Mouse (Mus musculus) midbrain, embryonic 13.5 days (tissue): ENCODE measurements around the gene Cyp2u1. TPM values are rescaled to one million over a fixed set of nuclear protein-coding genes. Genes with fewer than 3 reads are reported as not detected.

Source experiments
- ATAC-seq: fragments of 200-750 bp; cut with Nextera tagmentation; 2 replicates; pipeline ENCODE4 v1.8.0; 2017; ENCODE audit warnings: mild to moderate bottlenecking, moderate TSS enrichment, moderate library complexity
- H3K27ac ChIP-seq: fragments of 300-500 bp; sonication (generic); 2 replicates; pipeline ENCODE4 v1.5.1; 2015; ENCODE audit warnings: inconsistent platforms, mild to moderate bottlenecking, moderate library complexity
- H3K27me3 ChIP-seq: fragments of 300-500 bp; sonication (generic); 2 replicates; pipeline ENCODE4 v1.6.1; 2015; ENCODE audit warnings: mild to moderate bottlenecking, inconsistent platforms
- H3K36me3 ChIP-seq: fragments of 300-500 bp; sonication (generic); 2 replicates; pipeline ENCODE4 v1.6.1; 2015; ENCODE audit warnings: mild to moderate bottlenecking, inconsistent platforms
- H3K4me1 ChIP-seq: fragments of 300-500 bp; sonication (generic); replicated peaks from 2 replicates; pipeline ENCODE4 v1.6.1; 2015; ENCODE audit warnings: inconsistent platforms
- H3K4me2 ChIP-seq: fragments of 300-500 bp; sonication (generic); replicated peaks from 2 replicates; pipeline ENCODE4 v1.6.1; 2015; ENCODE audit warnings: moderate library complexity, mild to moderate bottlenecking, inconsistent platforms
- H3K4me3 ChIP-seq: fragments of 300-500 bp; sonication (generic); replicated peaks from 2 replicates; pipeline ENCODE4 v1.5.1; 2015; ENCODE audit warnings: mild to moderate bottlenecking, inconsistent platforms
- H3K9ac ChIP-seq: fragments of 300-500 bp; sonication (generic); replicated peaks from 2 replicates; pipeline ENCODE4 v1.6.1; 2015; ENCODE audit warnings: mild to moderate bottlenecking, inconsistent platforms
- H3K9me3 ChIP-seq: fragments of 300-500 bp; sonication (generic); 2 replicates; pipeline ENCODE4 v1.6.1; 2016; ENCODE audit warnings: mild to moderate bottlenecking, inconsistent platforms
- WGBS: fragments of 180-500 bp; shearing (Covaris S2); methylation state at CpG from one replicate; pipeline ENCODE4 v1.1.7; 2015; 5-methylcytosine and 5-hydroxymethylcytosine counted together
- polyA plus RNA-seq: library from polyadenylated mRNA; unstranded; fragments of >200 nt; fragmentation: Nextera tagmentation; extraction: Ambion mirVana; gene quantifications from 2 replicates; pipeline ENCODE4 v1.2.1, GENCODE M21; 2015

The Cyp2u1 gene
- polyA plus RNA-seq, 1 experiment from 2014 or later: 4.8 TPM

DNA sequence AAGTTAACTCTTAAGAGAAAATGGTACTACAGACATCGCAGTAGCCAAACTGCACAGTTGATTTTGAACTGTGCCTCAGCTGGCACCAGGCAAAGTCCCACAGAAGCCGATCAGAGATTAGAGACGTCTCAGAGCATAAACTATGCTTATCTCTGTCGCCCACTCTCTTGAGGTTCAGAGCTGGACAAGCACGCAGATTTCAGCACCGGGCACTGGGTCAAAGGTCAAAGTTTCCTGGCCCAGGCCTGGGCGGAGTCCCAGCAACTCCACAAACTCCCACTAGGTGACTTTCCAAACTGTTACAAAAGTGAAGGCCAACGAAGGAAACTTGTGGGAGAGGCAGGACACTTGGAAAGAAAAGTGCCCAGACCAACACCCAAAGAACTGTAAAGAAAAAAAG, 31.9 kb downstream of the Cyp2u1 start:
- peak overlapping the region; percentile 67 for H3K9ac ChIP-seq
- peak overlapping the region; percentile 89 for H3K4me2 ChIP-seq
- no peaks in the 10 kb centered on the region for H3K9me3 ChIP-seq
- peak overlapping the region; percentile 72 for H3K4me3 ChIP-seq
- H3K27me3 ChIP-seq: no peaks in the 10 kb centered on the region
- H3K27ac ChIP-seq: no peak overlapping the region
- H3K4me1 ChIP-seq: peaks cover 27% of the 10 kb centered on the region
- no peaks in the 10 kb centered on the region for H3K36me3 ChIP-seq
- ATAC-seq: peak; percentile 32; the same call in 1 of the 2 replicates
- WGBS: 5% methylated on average over 8 of the region's 8 CpGs

- 8% methylated on average over 6 of the region's 6 CpGs for WGBS
- no peaks in the 10 kb centered on the region for H3K27me3 ChIP-seq
- peak overlapping the region; percentile 89 for H3K4me2 ChIP-seq
- no peak overlapping the region for H3K9ac ChIP-seq
- H3K4me3 ChIP-seq: no peak overlapping the region
- H3K36me3 ChIP-seq: no peaks in the 10 kb centered on the region
- peaks cover 27% of the 10 kb centered on the region for H3K4me1 ChIP-seq
- no peaks in the 10 kb centered on the region for H3K9me3 ChIP-seq
- H3K27ac ChIP-seq: no peak overlapping the region
- ATAC-seq: no peak
Observed at GRCm38 (mm10) chr3:131270381-131270780, 32.6 kb downstream of the Cyp2u1 start.

DNA sequence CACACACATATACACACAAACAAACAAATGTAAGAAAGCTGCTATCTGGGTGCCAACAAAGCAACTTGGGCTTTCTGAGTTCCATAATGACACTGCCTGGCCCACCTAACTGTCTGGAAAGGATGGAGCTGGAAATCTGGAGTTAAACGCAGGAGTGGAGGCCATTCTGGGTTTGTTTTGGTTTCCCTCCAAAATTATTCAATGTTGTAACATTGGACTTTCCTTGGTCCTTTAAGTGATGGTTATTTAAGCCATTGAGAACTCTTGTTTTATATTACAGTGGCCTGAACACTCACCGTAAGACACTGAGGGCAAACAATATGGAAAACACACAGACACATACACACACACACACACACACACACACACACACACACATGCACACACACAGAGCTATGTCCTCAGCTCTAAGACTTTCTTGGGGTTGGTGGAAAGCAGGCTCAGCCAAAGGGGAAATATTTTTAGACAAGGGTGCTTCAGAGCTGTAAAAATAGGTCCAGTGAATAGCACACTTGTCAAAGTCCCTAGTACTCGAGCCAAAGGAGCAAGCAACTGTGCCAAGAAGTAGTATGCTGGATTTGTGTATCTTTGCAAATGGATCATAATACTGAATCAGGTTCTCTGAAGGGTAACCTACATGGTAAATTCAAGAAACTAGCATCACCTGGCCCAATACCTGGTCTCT, 36.5 kb downstream of the Cyp2u1 start:
- H3K27ac ChIP-seq: no peak overlapping the region
- no peak for ATAC-seq
- 91% methylated on average over 3 of the region's 3 CpGs for WGBS

DNA sequence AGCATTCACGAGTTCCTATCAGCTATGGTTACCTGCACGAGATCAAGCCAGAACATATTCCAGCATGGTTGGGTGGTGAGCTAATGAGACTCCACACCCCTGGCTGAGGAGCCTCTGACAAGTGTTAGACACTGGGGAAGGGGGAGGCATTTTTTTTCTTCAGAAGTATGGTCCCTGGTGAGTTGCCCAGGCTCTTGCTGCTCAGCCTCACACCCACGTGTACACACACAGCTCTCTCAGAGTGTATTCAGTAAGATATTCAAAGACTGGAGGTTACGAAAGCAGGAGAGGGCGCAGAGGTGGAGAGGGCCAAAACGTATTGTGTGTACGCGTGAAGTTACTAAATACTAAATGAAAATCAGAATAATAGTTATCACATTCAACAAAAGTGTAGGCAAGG, 37.5 kb downstream of the Cyp2u1 start:
- 88% methylated on average over 8 of the region's 8 CpGs for WGBS
- 0 out of 2 replicates have a peak, but pooled peaks cover 4% of the 10 kb centered on the region for H3K9me3 ChIP-seq
- ATAC-seq: no peak

More for the DNA sequence above, 36.5 kb downstream of the Cyp2u1 start:
- no peak overlapping the region for H3K4me3 ChIP-seq
- no peaks in the 10 kb centered on the region for H3K9me3 ChIP-seq
- H3K9ac ChIP-seq: no peak overlapping the region
- no peak overlapping the region for H3K4me2 ChIP-seq
- H3K27me3 ChIP-seq: no peaks in the 10 kb centered on the region
- peaks cover 19% of the 10 kb centered on the region for H3K4me1 ChIP-seq
- H3K36me3 ChIP-seq: no peaks in the 10 kb centered on the region; the same call in 1 of the 2 replicates

DNA sequence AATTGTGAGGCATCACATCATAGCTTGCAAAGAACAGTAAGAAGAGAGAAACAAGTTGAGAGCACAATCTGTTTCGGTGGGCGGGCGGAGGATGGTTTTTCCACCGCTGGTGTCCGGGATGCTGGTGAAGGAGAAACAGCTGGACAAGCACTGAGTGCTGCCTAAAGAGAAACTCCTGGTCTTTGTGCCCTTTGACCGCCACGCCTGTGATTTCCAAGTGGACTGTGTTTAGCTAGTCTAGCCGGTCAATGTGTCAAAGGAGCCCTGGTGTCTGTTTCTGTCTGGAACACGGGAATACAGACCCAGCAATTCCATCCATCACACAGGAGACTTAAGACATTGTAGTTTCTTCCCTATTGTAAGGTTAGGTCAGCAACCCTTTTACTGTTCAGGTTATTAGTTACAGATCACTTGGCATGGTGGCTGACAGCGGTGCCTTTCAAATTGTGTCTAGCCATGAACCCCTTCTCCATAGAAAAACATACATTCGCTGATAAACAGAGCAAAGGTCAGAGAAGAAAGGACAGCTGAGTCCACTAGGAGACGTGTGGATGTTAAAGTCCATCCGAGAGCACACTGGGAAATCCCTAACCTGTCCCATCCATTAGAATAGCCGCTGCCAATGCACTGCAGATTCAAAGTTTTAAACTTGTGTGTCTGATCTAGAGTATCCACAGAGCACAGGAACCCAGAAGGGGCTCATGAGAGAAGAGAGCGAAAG, 39.1 kb downstream of the Cyp2u1 start:
- no peak for ATAC-seq
- WGBS: 72% methylated on average over 15 of the region's 15 CpGs
- Histone ChIP-seq H3K4me3 (no peak overlapping the region), H3K9me3 (0 out of 2 replicates have a peak, but pooled peaks cover 4% of the 10 kb centered on the region), H3K27ac (no peak overlapping the region), H3K4me2 (no peak overlapping the region), H3K27me3 (no peaks in the 10 kb centered on the region), H3K36me3 (peaks cover 5% of the 10 kb centered on the region; the same call in 1 of the 2 replicates), H3K4me1 (no peaks in the 10 kb centered on the region), H3K9ac (no peak overlapping the region)

More for the DNA sequence above, 37.5 kb downstream of the Cyp2u1 start:
- Histone ChIP-seq H3K9ac (no peak overlapping the region), H3K36me3 (peaks cover 5% of the 10 kb centered on the region; the same call in 1 of the 2 replicates), H3K4me1 (peaks cover 9% of the 10 kb centered on the region), H3K4me2 (no peak overlapping the region), H3K27me3 (no peaks in the 10 kb centered on the region), H3K4me3 (no peak overlapping the region), H3K27ac (no peak overlapping the region)

DNA sequence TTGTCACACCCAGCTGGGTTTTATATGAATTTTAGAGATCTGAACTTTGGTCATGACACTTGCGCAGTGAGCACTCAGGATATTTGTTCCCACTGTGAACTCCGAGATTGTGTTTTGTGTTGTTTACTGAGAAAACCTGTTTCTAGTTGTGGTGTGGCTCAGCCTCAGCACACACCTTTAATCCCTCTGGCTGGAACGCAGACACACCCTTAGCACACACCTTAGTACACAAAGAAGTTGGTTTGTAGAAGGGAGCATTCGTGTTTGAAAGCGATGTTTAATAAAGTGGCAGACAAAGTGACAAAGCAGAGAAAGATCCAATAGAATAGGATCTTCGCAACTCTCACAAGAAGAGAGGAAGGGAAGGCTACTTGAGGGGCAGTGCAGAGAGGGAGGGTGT, 42.6 kb downstream of the Cyp2u1 start:
- H3K4me3 ChIP-seq: no peak overlapping the region
- no peak overlapping the region for H3K27ac ChIP-seq
- WGBS: 96% methylated on average over 6 of the region's 6 CpGs
- H3K4me1 ChIP-seq: no peaks in the 10 kb centered on the region
- H3K9ac ChIP-seq: no peak overlapping the region
- H3K9me3 ChIP-seq: 0 out of 2 replicates have a peak, but pooled peaks cover 4% of the 10 kb centered on the region
- peaks cover 5% of the 10 kb centered on the region; the same call in 1 of the 2 replicates for H3K36me3 ChIP-seq
- no peaks in the 10 kb centered on the region for H3K27me3 ChIP-seq
- no peak overlapping the region for H3K4me2 ChIP-seq
- ATAC-seq: no peak

- no peak overlapping the region for H3K4me3 ChIP-seq
- H3K4me2 ChIP-seq: no peak overlapping the region
- whole genome bisulfite sequencing: 95% methylated on average over 9 of the region's 9 CpGs
- H3K4me1 ChIP-seq: no peaks in the 10 kb centered on the region
- H3K27me3 ChIP-seq: no peaks in the 10 kb centered on the region
- no peak overlapping the region for H3K9ac ChIP-seq
- ATAC-seq: no peak
- 0 out of 2 replicates have a peak, but pooled peaks cover 4% of the 10 kb centered on the region for H3K9me3 ChIP-seq
- no peak overlapping the region for H3K27ac ChIP-seq
- peaks cover 5% of the 10 kb centered on the region; the same call in 1 of the 2 replicates for H3K36me3 ChIP-seq
Observed at GRCm38 (mm10) chr3:131259392-131259965, 43.5 kb downstream of the Cyp2u1 start.

DNA sequence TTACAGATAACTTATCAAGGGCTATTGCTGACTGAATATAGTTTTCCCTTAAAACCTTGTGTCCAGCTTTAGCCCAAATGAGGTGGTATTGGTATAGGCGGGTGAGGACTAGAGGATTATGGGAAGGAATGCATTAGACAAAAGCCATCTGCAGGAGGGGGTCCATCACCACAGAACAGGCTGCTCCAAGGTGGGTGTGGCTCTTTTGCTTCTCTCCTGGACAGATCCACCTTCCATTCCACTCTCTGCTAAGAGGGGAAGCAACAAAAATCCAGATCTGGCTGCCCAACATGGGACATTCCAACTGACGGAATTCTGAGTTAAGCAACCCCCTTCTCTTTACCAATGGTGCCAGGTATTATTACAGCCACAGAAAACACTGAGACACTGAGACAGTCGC, 44.1 kb downstream of the Cyp2u1 start:
- H3K27me3 ChIP-seq: no peaks in the 10 kb centered on the region
- no peak overlapping the region for H3K4me2 ChIP-seq
- no peak overlapping the region for H3K27ac ChIP-seq
- H3K36me3 ChIP-seq: peaks cover 5% of the 10 kb centered on the region; the same call in 1 of the 2 replicates
- 87% methylated on average over 3 of the region's 3 CpGs for WGBS
- 0 out of 2 replicates have a peak, but pooled peaks cover 4% of the 10 kb centered on the region for H3K9me3 ChIP-seq
- no peaks in the 10 kb centered on the region for H3K4me1 ChIP-seq
- H3K4me3 ChIP-seq: no peak overlapping the region
- no peak overlapping the region for H3K9ac ChIP-seq
- no peak for ATAC-seq

DNA sequence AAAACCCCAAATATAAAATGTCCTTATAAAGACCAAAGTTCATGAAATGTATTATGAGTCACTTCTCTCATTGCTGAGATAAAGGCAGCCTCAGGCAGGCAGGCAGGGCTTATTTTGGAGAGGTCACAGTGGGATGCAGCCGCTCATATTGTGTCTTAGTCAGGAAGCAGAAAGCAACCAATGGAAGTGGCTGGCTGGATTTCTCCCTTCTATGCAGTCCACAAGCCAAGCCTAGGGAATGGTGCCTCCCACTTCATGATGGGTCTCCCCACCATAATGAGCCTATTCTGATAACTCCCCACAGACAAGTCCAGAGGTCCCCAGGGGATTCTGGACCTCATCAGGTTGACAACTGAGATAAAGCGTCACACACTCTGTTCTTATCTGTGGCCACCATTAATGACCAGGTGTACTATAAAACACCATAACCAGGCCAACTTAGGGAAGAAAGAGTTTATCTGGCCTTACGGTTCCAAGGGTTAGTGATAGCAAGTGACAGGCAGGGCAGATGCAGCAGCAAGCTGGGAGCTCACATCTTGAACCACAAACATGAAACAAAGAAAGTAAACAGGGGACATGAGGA, 47.5 kb downstream of the Cyp2u1 start:
- ATAC-seq: no peak
- Histone ChIP-seq H3K9me3 (no peaks in the 10 kb centered on the region), H3K4me2 (no peak overlapping the region), H3K4me3 (no peak overlapping the region), H3K27ac (no peak overlapping the region), H3K36me3 (no peaks in the 10 kb centered on the region), H3K4me1 (no peaks in the 10 kb centered on the region), H3K9ac (no peak overlapping the region), H3K27me3 (no peaks in the 10 kb centered on the region)
- WGBS: 98% methylated on average over 3 of the region's 3 CpGs

GRCm38 (mm10) chr3:131254991-131255390, 48.0 kb downstream of the Cyp2u1 start:
- no peak for ATAC-seq
- H3K4me3 ChIP-seq: no peak overlapping the region
- 92% methylated on average over 4 of the region's 4 CpGs for WGBS
- no peaks in the 10 kb centered on the region for H3K9me3 ChIP-seq
- no peaks in the 10 kb centered on the region for H3K27me3 ChIP-seq
- H3K27ac ChIP-seq: no peak overlapping the region
- H3K36me3 ChIP-seq: no peaks in the 10 kb centered on the region
- H3K4me1 ChIP-seq: no peaks in the 10 kb centered on the region
- no peak overlapping the region for H3K4me2 ChIP-seq
- H3K9ac ChIP-seq: no peak overlapping the region

- Histone ChIP-seq H3K9me3 (no peaks in the 10 kb centered on the region), H3K9ac (no peak overlapping the region), H3K36me3 (no peaks in the 10 kb centered on the region), H3K27ac (no peak overlapping the region), H3K4me1 (no peaks in the 10 kb centered on the region), H3K4me3 (no peak overlapping the region), H3K4me2 (no peak overlapping the region), H3K27me3 (no peaks in the 10 kb centered on the region)
- 94% methylated on average over 7 of the region's 7 CpGs for WGBS
- no peak for ATAC-seq
Observed at GRCm38 (mm10) chr3:131251601-131252000, 51.4 kb downstream of the Cyp2u1 start.

DNA sequence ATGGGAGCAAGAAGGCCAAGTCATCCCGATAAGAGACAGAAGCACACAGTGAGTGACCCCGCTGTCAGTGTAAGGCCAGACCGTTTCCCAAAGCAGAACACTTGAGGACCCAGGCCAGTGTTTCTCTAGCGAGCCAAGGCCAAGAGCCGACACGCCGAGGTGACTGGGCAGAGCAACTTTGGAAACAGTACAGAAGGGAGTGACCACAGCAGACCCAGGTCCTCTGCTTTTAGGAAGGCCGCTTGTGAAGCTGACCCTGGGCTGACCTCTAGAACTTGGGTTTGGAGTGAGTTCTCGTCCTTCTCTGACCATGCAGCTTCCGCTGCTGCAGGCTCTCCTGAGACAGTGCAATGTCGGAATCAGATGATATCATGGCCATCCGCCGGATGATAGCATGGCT, 52.0 kb downstream of the Cyp2u1 start:
- no peaks in the 10 kb centered on the region for H3K9me3 ChIP-seq
- no peaks in the 10 kb centered on the region for H3K27me3 ChIP-seq
- H3K36me3 ChIP-seq: no peaks in the 10 kb centered on the region
- no peak overlapping the region for H3K27ac ChIP-seq
- no peak for ATAC-seq
- no peaks in the 10 kb centered on the region for H3K4me1 ChIP-seq
- no peak overlapping the region for H3K9ac ChIP-seq
- H3K4me3 ChIP-seq: no peak overlapping the region
- H3K4me2 ChIP-seq: no peak overlapping the region
- WGBS: 93% methylated on average over 13 of the region's 13 CpGs
